Mouse (Mus musculus) hindbrain, embryonic 10.5 days (tissue): ENCODE measurements around the gene Srd5a1. TPM values are rescaled to one million over a fixed set of nuclear protein-coding genes. Genes with fewer than 3 reads are reported as not detected.
"Not testable (repeated sequence)": the region's sequence is repeated elsewhere in the genome, so short reads cannot be mapped to it uniquely, and the experiment has no call there.

Experiments
- DNase-seq: peaks from one replicate; pipeline ENCODE4 v3.0.0-alpha.2; 2017; ENCODE audit warnings: low spot score
- H3K27ac ChIP-seq: fragments of 300-500 bp; sonication (generic); 2 replicates; pipeline ENCODE4 v1.5.1; 2016; ENCODE audit warnings: mild to moderate bottlenecking, moderate library complexity
- H3K27me3 ChIP-seq: fragments of 300-500 bp; sonication (generic); 2 replicates; pipeline ENCODE4 v1.6.1; 2016; ENCODE audit warnings: mild to moderate bottlenecking; ENCODE audit not compliant: poor library complexity, insufficient read depth, severe bottlenecking
- H3K36me3 ChIP-seq: fragments of 300-500 bp; sonication (generic); 2 replicates; pipeline ENCODE4 v1.6.1; 2016; ENCODE audit warnings: mild to moderate bottlenecking, moderate library complexity
- H3K4me1 ChIP-seq: fragments of 300-500 bp; sonication (generic); replicated peaks from 2 replicates; pipeline ENCODE4 v1.6.1; 2016; ENCODE audit warnings: mild to moderate bottlenecking
- H3K4me3 ChIP-seq: fragments of 300-500 bp; sonication (generic); 2 replicates; pipeline ENCODE4 v1.5.1; 2016; ENCODE audit warnings: mild to moderate bottlenecking, moderate library complexity
- H3K9me3 ChIP-seq: fragments of 300-500 bp; sonication (generic); 2 replicates; pipeline ENCODE4 v1.6.1; 2016; ENCODE audit warnings: mild to moderate bottlenecking, moderate library complexity
- WGBS: fragments of 180-500 bp; shearing (Covaris S2); methylation state at CpG from one replicate; pipeline ENCODE4 v1.1.7; 2016; 5-methylcytosine and 5-hydroxymethylcytosine counted together
- polyA plus RNA-seq: library from polyadenylated mRNA; unstranded; fragments of >200 nt; fragmentation: Nextera tagmentation; extraction: Ambion mirVana; gene quantifications from 2 replicates; pipeline ENCODE4 v1.2.1, GENCODE M21; 2016

Gene Srd5a1
- polyA plus RNA-seq, 1 experiment from 2014 or later = 24.3 TPM

GRCm38 (mm10) chr13:69637657-69638056 lies 26.4 kb upstream of the Srd5a1 start:
- no peaks in the 10 kb centered on the region for H3K4me1 ChIP-seq
- no peak overlapping the region for H3K27ac ChIP-seq
- H3K36me3 ChIP-seq = peaks cover 90% of the 10 kb centered on the region
- DNase-seq = no peak
- WGBS = 94% methylated on average over 9 of the region's 9 CpGs
- no peaks in the 10 kb centered on the region for H3K27me3 ChIP-seq
- no peak overlapping the region for H3K4me3 ChIP-seq
- H3K9me3 ChIP-seq = no peaks in the 10 kb centered on the region

GRCm38 (mm10) chr13:69636816-69637215 lies 25.6 kb upstream of the Srd5a1 start:
- Histone ChIP-seq H3K27me3 (no peaks in the 10 kb centered on the region), H3K4me1 (no peaks in the 10 kb centered on the region), H3K36me3 (peaks cover 94% of the 10 kb centered on the region)

GRCm38 (mm10) chr13:69636375-69636774 lies 25.1 kb upstream of the Srd5a1 start:
- no peaks in the 10 kb centered on the region for H3K27me3 ChIP-seq
- H3K9me3 ChIP-seq = no peaks in the 10 kb centered on the region
- WGBS = 95% methylated on average over 3 of the region's 3 CpGs
- no peaks in the 10 kb centered on the region for H3K4me1 ChIP-seq
- no peak for DNase-seq
- peaks cover 99% of the 10 kb centered on the region for H3K36me3 ChIP-seq
- no peak overlapping the region for H3K4me3 ChIP-seq
- no peak overlapping the region for H3K27ac ChIP-seq

More at GRCm38 (mm10) chr13:69636816-69637215, 25.6 kb upstream of the Srd5a1 start:
- 94% methylated on average over 6 of the region's 6 CpGs for WGBS
- no peak overlapping the region for H3K27ac ChIP-seq
- no peaks in the 10 kb centered on the region for H3K9me3 ChIP-seq
- DNase-seq = no peak
- H3K4me3 ChIP-seq = no peak overlapping the region

- H3K27me3 ChIP-seq, H3K27ac ChIP-seq, H3K4me3 ChIP-seq, H3K4me1 ChIP-seq, DNase-seq, H3K9me3 ChIP-seq: not testable (repeated sequence)
- H3K36me3 ChIP-seq = peaks cover 100% of the 10 kb centered on the region
- WGBS = 93% methylated on average over 7 of the region's 7 CpGs
Observed at GRCm38 (mm10) chr13:69635836-69636235, 24.6 kb upstream of the Srd5a1 start.

- Histone ChIP-seq H3K4me3 (no peak overlapping the region), H3K27me3 (no peaks in the 10 kb centered on the region), H3K4me1 (no peaks in the 10 kb centered on the region), H3K27ac (no peak overlapping the region), H3K36me3 (peaks cover 100% of the 10 kb centered on the region), H3K9me3 (no peaks in the 10 kb centered on the region)
- DNase-seq = no peak
- 97% methylated on average over 2 of the region's 2 CpGs for WGBS
Observed at GRCm38 (mm10) chr13:69633988-69634387, 22.7 kb upstream of the Srd5a1 start.

GRCm38 (mm10) chr13:69633551-69633950 lies 22.3 kb upstream of the Srd5a1 start:
- Histone ChIP-seq H3K27ac (no peak overlapping the region), H3K4me3 (no peak overlapping the region), H3K9me3 (no peaks in the 10 kb centered on the region), H3K27me3 (no peaks in the 10 kb centered on the region), H3K4me1 (no peaks in the 10 kb centered on the region), H3K36me3 (peaks cover 100% of the 10 kb centered on the region)
- 97% methylated on average over 9 of the region's 9 CpGs for WGBS
- no peak for DNase-seq

GRCm38 (mm10) chr13:69631659-69632058 lies 20.4 kb upstream of the Srd5a1 start:
- Histone ChIP-seq H3K4me3 (no peak overlapping the region), H3K4me1 (no peaks in the 10 kb centered on the region), H3K27ac (no peak overlapping the region), H3K27me3 (no peaks in the 10 kb centered on the region), H3K9me3 (no peaks in the 10 kb centered on the region), H3K36me3 (peaks cover 100% of the 10 kb centered on the region)
- 88% methylated on average over 4 of the region's 4 CpGs for WGBS
- no peak for DNase-seq

- Histone ChIP-seq H3K27me3 (no peaks in the 10 kb centered on the region), H3K36me3 (peaks cover 100% of the 10 kb centered on the region), H3K27ac (no peak overlapping the region), H3K4me3 (no peak overlapping the region), H3K4me1 (no peaks in the 10 kb centered on the region), H3K9me3 (no peaks in the 10 kb centered on the region)
- no peak for DNase-seq
- WGBS = 96% methylated on average over 3 of the region's 3 CpGs
Observed at GRCm38 (mm10) chr13:69631111-69631510, 19.9 kb upstream of the Srd5a1 start.

- no peak for DNase-seq
- Histone ChIP-seq H3K36me3 (peaks cover 100% of the 10 kb centered on the region), H3K4me3 (no peak overlapping the region), H3K4me1 (no peaks in the 10 kb centered on the region), H3K9me3 (no peaks in the 10 kb centered on the region), H3K27ac (no peak overlapping the region), H3K27me3 (no peaks in the 10 kb centered on the region)
- 81% methylated on average over 8 of the region's 8 CpGs for WGBS
Observed at GRCm38 (mm10) chr13:69630576-69630975, 19.3 kb upstream of the Srd5a1 start.

- no peak for DNase-seq
- Histone ChIP-seq H3K27ac (no peak overlapping the region), H3K9me3 (no peaks in the 10 kb centered on the region), H3K27me3 (no peaks in the 10 kb centered on the region), H3K4me3 (no peak overlapping the region), H3K36me3 (peaks cover 100% of the 10 kb centered on the region), H3K4me1 (no peaks in the 10 kb centered on the region)
- 97% methylated on average over 3 of the region's 3 CpGs for WGBS
Observed at GRCm38 (mm10) chr13:69627941-69628340, 16.7 kb upstream of the Srd5a1 start.

GRCm38 (mm10) chr13:69624510-69624909 lies 13.3 kb upstream of the Srd5a1 start:
- Histone ChIP-seq H3K4me3 (no peak overlapping the region), H3K27me3 (no peaks in the 10 kb centered on the region), H3K36me3 (peaks cover 100% of the 10 kb centered on the region), H3K27ac (no peak overlapping the region), H3K9me3 (no peaks in the 10 kb centered on the region), H3K4me1 (no peaks in the 10 kb centered on the region)
- DNase-seq = no peak
- 92% methylated on average over 3 of the region's 3 CpGs for WGBS

GRCm38 (mm10) chr13:69623843-69624242 lies 12.6 kb upstream of the Srd5a1 start:
- no peaks in the 10 kb centered on the region for H3K4me1 ChIP-seq
- WGBS = 89% methylated on average over 5 of the region's 5 CpGs
- H3K27ac ChIP-seq = no peak overlapping the region
- H3K36me3 ChIP-seq = peaks cover 100% of the 10 kb centered on the region
- no peak overlapping the region for H3K4me3 ChIP-seq
- H3K27me3 ChIP-seq = no peaks in the 10 kb centered on the region
- no peaks in the 10 kb centered on the region for H3K9me3 ChIP-seq
- no peak for DNase-seq

- Histone ChIP-seq H3K27me3 (no peaks in the 10 kb centered on the region), H3K36me3 (peaks cover 85% of the 10 kb centered on the region), H3K9me3 (no peaks in the 10 kb centered on the region), H3K4me3 (no peak overlapping the region), H3K27ac (no peak overlapping the region), H3K4me1 (peaks cover 10% of the 10 kb centered on the region)
- DNase-seq = no peak
- WGBS = 91% methylated on average over 6 of the region's 6 CpGs
Observed at GRCm38 (mm10) chr13:69616716-69617115, 5.5 kb upstream of the Srd5a1 start.

GRCm38 (mm10) chr13:69612175-69612544 lies 918 bp upstream of the Srd5a1 start:
- under 1% methylated on average over 24 of the region's 24 CpGs for WGBS
- Histone ChIP-seq H3K27ac (peak overlapping the region; percentile 92), H3K9me3 (no peaks in the 10 kb centered on the region), H3K36me3 (peaks cover 39% of the 10 kb centered on the region), H3K27me3 (no peaks in the 10 kb centered on the region), H3K4me3 (peak overlapping the region; percentile 86), H3K4me1 (peaks cover 24% of the 10 kb centered on the region)
- DNase-seq = peak; percentile 5
